Mouse (Mus musculus) cerebellum, adult 9-11 months (tissue): Measurements from ENCODE around the gene Syn3.

ENCODE experiments used
- DNase-seq: peaks from one replicate; pipeline ENCODE4 v3.0.0; 2022

Syn3 gene

GRCm38 (mm10) chr10:86302761-86303494 is 195.8 kb downstream of the Syn3 start:
- peak; percentile 84 for DNase-seq

DNA sequence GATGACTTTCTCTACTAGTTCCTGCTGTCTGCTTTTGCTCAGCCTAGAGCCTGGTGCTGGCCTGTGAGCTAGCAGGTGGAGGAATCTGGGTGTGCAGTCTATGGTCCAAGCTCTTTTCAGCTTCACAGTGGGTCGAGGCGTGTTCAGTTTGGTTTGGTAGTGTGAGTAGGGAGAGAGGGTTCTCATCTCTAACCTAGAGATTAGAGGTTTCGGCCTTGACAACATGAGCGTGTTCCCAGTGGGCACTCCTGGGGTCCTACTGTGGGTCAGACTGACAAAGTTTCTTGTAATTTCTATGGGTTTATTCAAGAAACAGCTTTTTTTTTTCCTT is 196.4 kb downstream of the Syn3 start:
- no peak for DNase-seq

DNA sequence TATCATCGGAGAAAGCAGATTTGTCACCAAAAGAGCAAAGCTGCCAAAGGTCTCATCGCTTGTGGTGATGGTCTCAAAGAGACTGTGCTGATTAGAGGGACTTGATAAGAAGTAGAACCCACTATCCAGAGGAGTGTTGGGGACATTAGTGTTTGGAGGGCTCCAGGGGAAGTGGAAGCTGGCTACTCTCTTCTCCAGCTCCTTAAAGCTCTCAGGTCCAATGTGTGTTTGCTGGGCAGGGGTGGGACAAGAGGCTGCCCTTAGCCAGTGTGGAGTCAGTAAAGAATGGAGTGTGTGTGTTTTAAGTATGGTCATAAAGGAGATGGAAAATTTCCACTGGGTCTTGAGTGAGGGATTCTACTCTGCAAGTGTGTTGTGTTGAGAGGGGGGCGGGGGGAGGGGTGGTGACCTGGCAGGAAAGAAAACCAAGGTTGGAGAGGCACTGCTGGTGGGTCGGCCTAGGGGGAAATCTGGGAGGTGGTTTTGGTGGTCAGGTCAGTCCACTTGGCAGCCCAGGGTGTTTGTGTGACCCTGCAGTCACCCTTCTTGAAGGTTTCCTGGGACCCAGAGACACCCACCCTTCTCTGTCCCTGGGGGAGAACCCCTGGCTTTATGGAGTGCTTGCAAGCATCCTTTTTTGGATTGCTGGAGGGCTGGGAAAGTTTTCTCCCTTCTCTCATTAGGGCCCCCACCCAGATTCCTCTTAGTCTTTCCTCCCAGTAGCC is 196.9 kb downstream of the Syn3 start:
- DNase-seq, result no peak

DNA sequence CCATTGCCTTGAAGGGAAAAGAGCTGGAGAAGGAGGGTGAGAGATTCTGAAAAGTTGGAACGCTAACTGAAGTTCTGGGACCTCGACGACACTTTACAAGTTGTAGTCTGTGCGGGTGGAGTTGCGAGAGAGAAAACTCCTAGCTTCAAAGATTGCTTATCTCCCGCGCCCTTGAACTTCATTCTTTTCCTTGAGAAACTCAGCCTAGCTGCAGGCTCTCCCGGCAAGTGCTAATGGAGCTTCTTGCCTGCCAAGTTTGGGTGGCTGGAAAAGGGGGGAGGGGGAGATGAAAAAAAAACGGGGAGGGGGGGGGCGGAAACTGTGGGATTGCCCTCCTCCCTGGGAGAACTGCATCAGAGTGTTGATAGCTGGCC is 197.6 kb downstream of the Syn3 start:
- no peak for DNase-seq

- no peak for DNase-seq
These were observed 198.2 kb downstream of the Syn3 start, which contains the start of gene Timp3 for GRCm38 (mm10) chr10:86300293-86301116. Timp3 (plus strand) TSS chr10:86300372.

DNA sequence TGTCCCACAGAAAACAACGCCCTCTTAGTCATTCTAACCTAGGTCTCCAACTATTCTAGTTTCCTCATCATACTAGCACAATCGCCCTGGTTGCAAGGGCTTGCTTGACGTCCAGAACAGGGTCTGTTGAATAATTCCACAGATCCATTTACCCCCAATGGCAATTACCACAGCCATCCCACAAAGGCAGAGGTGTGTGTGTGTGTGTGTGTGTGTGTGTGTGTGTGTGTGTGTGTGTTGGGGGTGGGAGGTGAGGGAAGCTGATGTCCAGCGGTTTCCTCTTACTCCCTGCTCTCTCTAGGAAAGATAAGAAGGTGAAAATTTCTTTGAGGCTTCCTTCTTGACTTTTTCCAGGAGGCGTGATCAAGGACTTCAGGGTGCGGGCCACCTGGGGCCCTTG is 198.9 kb downstream of the Syn3 start:
- DNase-seq, result no peak

GRCm38 (mm10) chr10:86298326-86298725 is 200.4 kb downstream of the Syn3 start:
- DNase-seq, result no peak

- no peak for DNase-seq
These were observed 201.4 kb downstream of the Syn3 start for GRCm38 (mm10) chr10:86297307-86297706.

- DNase-seq, result peak; percentile 70
These were observed 202.6 kb downstream of the Syn3 start for GRCm38 (mm10) chr10:86296111-86296510.

GRCm38 (mm10) chr10:86295454-86296098 is 203.1 kb downstream of the Syn3 start:
- DNase-seq, result no peak

DNA sequence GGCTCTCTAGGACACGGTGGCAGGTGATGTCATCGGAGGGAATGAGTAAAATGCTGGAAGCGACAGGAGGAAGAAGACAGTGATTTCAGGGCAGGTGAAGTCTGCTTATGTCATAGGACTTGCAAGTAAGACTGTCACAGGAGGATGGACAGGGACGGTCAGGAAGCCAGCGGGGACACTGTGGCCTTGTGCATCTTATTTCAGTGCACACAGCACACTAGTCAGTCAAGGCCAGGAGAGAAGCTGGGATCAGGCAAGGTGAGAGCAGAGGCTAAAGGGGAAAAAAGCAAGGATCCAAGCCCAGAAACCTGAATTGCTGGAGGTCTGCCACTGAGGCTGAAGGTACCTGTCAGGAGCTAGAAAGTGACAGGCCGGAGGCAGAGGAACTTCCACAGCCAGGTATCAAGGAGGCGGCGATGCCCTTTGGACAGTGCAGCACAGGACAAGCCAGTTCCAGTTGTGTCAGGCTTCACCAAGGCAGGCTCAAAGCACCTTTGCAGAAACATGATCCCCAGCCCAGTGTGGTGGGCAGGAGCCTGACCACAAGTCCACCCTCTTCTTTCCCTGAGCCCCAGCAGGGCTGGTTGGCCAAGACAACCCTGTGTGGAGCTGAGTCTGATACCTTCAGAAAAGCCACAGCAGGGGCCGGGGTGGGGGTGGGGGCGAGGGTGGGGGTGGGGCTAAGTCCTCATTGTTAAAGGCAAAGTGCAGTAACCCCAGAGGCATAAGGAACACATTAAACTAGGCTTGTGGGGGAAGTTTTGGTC is 203.9 kb downstream of the Syn3 start:
- no peak for DNase-seq

GRCm38 (mm10) chr10:86293880-86294279 is 204.8 kb downstream of the Syn3 start:
- no peak for DNase-seq

- DNase-seq, result no peak
These were observed 208.5 kb downstream of the Syn3 start for GRCm38 (mm10) chr10:86290109-86290771.

DNA sequence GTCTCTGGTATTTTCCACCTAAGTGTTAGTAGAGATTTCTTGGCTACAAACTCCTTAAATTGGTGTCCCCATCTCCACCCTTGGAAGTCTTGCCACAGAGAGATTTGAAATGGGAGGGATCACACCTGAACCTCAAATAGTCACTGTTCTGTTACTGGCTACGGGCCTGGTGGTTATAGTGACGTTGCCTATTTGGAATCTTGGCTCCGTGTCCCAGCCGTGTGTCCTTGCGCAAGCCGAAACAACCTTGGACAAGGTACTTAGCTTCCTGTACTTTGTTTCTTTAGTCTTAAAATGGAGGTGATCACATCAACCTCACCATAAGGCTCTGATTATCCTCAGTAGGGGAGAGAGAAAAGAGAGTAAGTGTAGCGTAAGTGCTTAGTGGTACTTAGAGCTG is 212.2 kb downstream of the Syn3 start:
- no peak for DNase-seq

- DNase-seq, result no peak
These were observed 217.5 kb downstream of the Syn3 start for GRCm38 (mm10) chr10:86281238-86281637.

DNA sequence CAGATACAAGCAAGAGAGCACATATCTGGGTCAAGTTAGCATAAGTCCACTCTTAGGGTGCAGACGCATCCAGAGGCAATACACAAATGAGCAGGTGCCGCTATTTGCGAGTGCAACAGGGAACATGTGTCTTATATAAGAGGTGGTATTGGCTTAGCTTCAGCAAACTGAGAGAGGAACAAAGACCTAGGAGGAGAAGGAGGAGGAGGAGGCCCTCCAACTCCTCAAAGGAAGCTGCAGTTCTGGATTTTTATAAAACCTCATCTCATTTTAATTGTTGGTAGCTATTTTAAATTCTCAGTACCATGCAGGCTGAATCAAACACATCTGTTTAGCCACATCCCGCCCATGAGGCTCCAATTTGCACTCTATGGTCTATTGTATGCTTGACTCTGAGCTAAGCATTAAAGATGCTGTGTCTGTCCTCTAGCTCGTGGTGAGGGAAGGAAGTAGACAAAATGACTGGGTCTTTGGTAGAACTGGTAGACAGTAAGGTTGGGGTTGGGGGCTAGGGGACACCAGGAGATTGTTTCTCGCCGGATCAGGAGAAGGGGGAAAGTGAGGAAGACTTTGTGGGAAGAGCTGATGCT is 219.0 kb downstream of the Syn3 start:
- no peak for DNase-seq

DNA sequence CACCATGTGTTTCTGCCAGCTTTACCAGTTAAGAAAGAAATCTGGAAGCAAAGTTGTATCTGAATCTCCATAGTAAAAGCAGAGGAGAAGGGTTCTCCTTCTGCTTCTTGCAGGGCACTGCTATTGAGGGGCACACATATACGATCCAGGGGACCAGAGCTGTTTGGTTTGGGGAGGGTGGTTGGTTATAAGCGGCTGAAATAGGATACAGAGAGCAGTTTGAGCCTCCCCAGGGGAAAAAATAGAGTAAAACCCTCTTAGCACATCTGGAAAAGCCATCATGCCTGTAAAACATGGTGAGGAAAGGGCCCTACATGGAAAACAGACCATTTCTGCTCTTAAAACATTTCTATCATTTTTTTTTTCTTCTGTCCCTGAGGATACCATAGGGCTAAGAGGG is 220.2 kb downstream of the Syn3 start:
- no peak for DNase-seq

DNA sequence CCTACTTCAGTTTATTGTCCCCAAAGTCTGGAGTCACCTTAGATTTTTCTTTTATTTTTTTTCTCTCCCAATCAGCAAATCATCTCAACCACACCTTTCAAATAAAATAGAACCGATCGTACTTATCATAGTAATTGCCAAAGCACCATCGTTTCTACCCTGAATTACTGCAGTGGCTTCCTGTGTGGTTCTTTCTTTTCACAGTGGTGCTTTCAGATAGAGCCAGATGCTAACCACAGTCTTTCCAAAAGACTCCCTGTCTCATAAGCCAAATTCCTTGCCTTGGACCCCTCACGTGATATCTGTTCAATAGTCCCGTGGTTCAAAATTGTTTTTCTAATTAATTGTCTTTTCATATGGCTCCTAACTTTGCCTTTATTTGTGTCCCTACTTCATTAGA is 221.4 kb downstream of the Syn3 start:
- DNase-seq, result no peak

- DNase-seq, result no peak
These were observed 223.1 kb downstream of the Syn3 start for GRCm38 (mm10) chr10:86275585-86275984.

DNA sequence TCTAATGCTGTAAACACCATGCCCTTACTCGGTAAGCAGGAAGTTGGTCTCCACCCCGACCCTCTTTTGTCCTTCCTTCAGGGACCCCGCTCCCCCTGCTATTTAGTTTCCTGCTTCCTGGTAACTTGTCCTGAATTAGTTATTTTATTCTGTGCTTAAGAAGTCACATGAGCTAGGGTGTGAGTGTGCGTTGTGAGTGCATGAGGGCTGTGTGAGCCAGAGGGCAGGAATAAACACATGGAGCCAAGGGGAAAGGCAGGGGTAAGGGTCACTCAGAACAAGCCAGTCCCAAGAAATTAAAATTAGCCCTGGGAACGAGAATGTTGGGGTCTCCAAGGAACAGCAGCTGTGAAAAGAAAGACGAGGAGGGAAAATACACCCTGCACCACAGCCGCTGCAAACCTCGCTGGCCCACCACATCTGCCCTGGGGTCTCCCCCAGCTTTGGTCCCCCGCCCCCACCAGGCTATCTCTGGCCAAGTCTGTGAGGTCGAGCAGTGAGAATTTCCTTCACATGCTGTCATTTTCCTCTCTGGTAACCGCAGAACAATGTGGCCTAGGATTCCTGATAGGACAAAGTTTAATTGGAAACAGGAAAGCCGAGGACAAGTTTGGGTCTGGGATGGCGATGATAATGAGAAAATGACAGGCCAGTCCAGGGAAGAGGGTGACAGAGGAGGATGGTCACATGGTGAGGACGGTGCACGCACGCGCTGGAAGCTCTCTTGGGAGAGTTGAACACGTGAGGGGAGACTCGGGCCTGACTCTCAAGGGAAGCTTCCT is 225.1 kb downstream of the Syn3 start:
- no peak for DNase-seq

- no peak for DNase-seq
These were observed 225.9 kb downstream of the Syn3 start for GRCm38 (mm10) chr10:86272826-86273225.
